Mouse (Mus musculus) limb, embryonic 14.5 days (tissue): Measurements from ENCODE around the gene Snurf. TPM values are rescaled to one million over a fixed set of nuclear protein-coding genes. Genes with fewer than 3 reads are reported as not detected.

Experiments used
- ATAC-seq: fragments of 200-750 bp; cut with Nextera tagmentation; 2 replicates; pipeline ENCODE4 v1.8.0; 2017; ENCODE audit warnings: low read depth, moderate number of reproducible peaks, moderate TSS enrichment; ENCODE audit not compliant: low FRiP score
- DNase-seq: peaks from one replicate; pipeline ENCODE4 v3.0.0-alpha.2; 2015; ENCODE audit warnings: low spot score
- H3K27ac ChIP-seq: fragments of 300-500 bp; sonication (generic); replicated peaks from 2 replicates; pipeline ENCODE4 v1.5.1; 2014; ENCODE audit warnings: low read depth, mild to moderate bottlenecking, low read length, moderate library complexity, mixed read lengths
- H3K27me3 ChIP-seq: fragments of 300-500 bp; sonication (generic); 2 replicates; pipeline ENCODE4 v1.6.1; 2014; ENCODE audit warnings: low read length, mixed read lengths; ENCODE audit not compliant: control insufficient read depth, insufficient read depth
- H3K36me3 ChIP-seq: fragments of 300-500 bp; sonication (generic); 2 replicates; pipeline ENCODE4 v1.6.1; 2014; ENCODE audit warnings: mild to moderate bottlenecking, low read length, moderate library complexity, mixed read lengths; ENCODE audit not compliant: control insufficient read depth, insufficient read depth
- H3K4me1 ChIP-seq: fragments of 300-500 bp; sonication (generic); 2 replicates; pipeline ENCODE4 v1.6.1; 2014; ENCODE audit warnings: antibody characterized with exemption, low read length, mixed read lengths; ENCODE audit not compliant: control insufficient read depth, insufficient read depth
- H3K4me2 ChIP-seq: fragments of 300-500 bp; sonication (generic); replicated peaks from 2 replicates; pipeline ENCODE4 v1.6.1; 2014; ENCODE audit warnings: low read depth, mild to moderate bottlenecking, low read length, moderate library complexity; ENCODE audit not compliant: severe bottlenecking
- H3K4me3 ChIP-seq: fragments of 300-500 bp; sonication (generic); replicated peaks from 2 replicates; pipeline ENCODE4 v1.5.1; 2014; ENCODE audit warnings: low read length
- H3K9ac ChIP-seq: fragments of 300-500 bp; sonication (generic); 2 replicates; pipeline ENCODE4 v1.6.1; 2014; ENCODE audit warnings: mild to moderate bottlenecking, low read depth, low read length, moderate library complexity; ENCODE audit not compliant: severe bottlenecking
- H3K9me3 ChIP-seq: fragments of 300-500 bp; sonication (generic); 2 replicates; pipeline ENCODE4 v1.6.1; 2016; ENCODE audit warnings: low read length; ENCODE audit not compliant: control insufficient read depth
- POLR2A ChIP-seq: fragments of 200-500 bp; IDR thresholded peaks from 2 replicates; pipeline ENCODE4 v1.8.0; 2012; ENCODE audit warnings: inconsistent platforms, mild to moderate bottlenecking, moderate library complexity, borderline replicate concordance; ENCODE audit not compliant: insufficient read depth, insufficient read length; ENCODE audit errors: extremely low read depth
- WGBS: fragments of 180-500 bp; shearing (Covaris S2); extraction: QIAGEN DNeasy Blood & Tissue Kit; methylation state at CpG from one replicate; pipeline ENCODE4 v1.1.7; 2014; 5-methylcytosine and 5-hydroxymethylcytosine counted together
- polyA plus RNA-seq, 2 experiments: library from polyadenylated mRNA; depleted of rRNA in 1 of 2; stranded (reverse) in 1 of 2; unstranded in 1 of 2; fragments of >200 nt; fragmentation: Nextera tagmentation in 1 of 2; extraction: Ambion mirVana in 1 of 2; gene quantifications; 2 replicates each; pipeline versions ENCODE4 v1.2.1 to v1.2.3; 2012 to 2014

Gene Snurf
- not detected in 2 replicates for polyA plus RNA-seq (2012; rRNA removed)
- 18.8 and 18.9 TPM in 2 replicates for polyA plus RNA-seq (2014; fragmentation: Nextera tagmentation; extraction: Ambion mirVana)

- no peaks in the 10 kb centered on the region for H3K36me3 ChIP-seq
- WGBS: 56% methylated on average over 30 of the region's 30 CpGs
- peak within 1 kb of the TSS; percentile 55 for H3K9ac ChIP-seq
- H3K4me2 ChIP-seq: peak within 1 kb of the TSS; percentile 57
- peak within 1 kb of the TSS; percentile 50 for H3K4me3 ChIP-seq
- no peaks in the 10 kb centered on the region for H3K27me3 ChIP-seq
- peak; percentile 54 for DNase-seq
- peak within 1 kb of the TSS; percentile 52; the same call in 1 of the 2 replicates for H3K27ac ChIP-seq
- ATAC-seq: peak; percentile 55; the same call in 1 of the 2 replicates
- H3K9me3 ChIP-seq: peaks cover 16% of the 10 kb centered on the region
- TF ChIP-seq POLR2A: peak; percentile 66; the same call in 1 of the 2 replicates
- H3K4me1 ChIP-seq: no peaks in the 10 kb centered on the region
These were observed at the start of gene Snurf, which contains the start of gene Gm38393 for GRCm38 (mm10) chr7:60004606-60005330. Gene Snurf, minus strand, starts transcription at chr7:60005049. Gene Gm38393, minus strand, starts transcription at chr7:60005064.

- no peak overlapping the region for H3K27ac ChIP-seq
- H3K4me2 ChIP-seq: no peak overlapping the region
- no peak overlapping the region for H3K9ac ChIP-seq
- TF ChIP-seq POLR2A: no peak
- H3K27me3 ChIP-seq: no peaks in the 10 kb centered on the region
- DNase-seq (no peak), ATAC-seq (no peak)
- no peaks in the 10 kb centered on the region for H3K4me1 ChIP-seq
- WGBS: 70% methylated on average over 6 of the region's 6 CpGs
- no peaks in the 10 kb centered on the region for H3K36me3 ChIP-seq
- no peak overlapping the region for H3K4me3 ChIP-seq
- no peaks in the 10 kb centered on the region; the same call in 1 of the 2 replicates for H3K9me3 ChIP-seq
These were observed 42.8 kb upstream of the Snurf start for GRCm38 (mm10) chr7:60047481-60048201.

- Histone ChIP-seq H3K27me3 (no peaks in the 10 kb centered on the region), H3K27ac (no peak overlapping the region), H3K4me3 (no peak overlapping the region), H3K4me2 (no peak overlapping the region), H3K4me1 (no peaks in the 10 kb centered on the region), H3K9me3 (no peaks in the 10 kb centered on the region), H3K9ac (no peak overlapping the region), H3K36me3 (no peaks in the 10 kb centered on the region)
- no peak for TF ChIP-seq POLR2A
- no peak for ATAC-seq
- WGBS: 62% methylated on average over 3 of the region's 3 CpGs
- DNase-seq: no peak
These were observed 8.3 kb upstream of the Snurf start for GRCm38 (mm10) chr7:60013186-60013585.

GRCm38 (mm10) chr7:60007727-60008360, 3.0 kb upstream of the Snurf start:
- TF ChIP-seq POLR2A: no peak
- ATAC-seq (no peak), DNase-seq (no peak)
- Histone ChIP-seq H3K27ac (no peak overlapping the region), H3K27me3 (no peaks in the 10 kb centered on the region), H3K4me3 (no peak overlapping the region), H3K36me3 (no peaks in the 10 kb centered on the region), H3K9ac (no peak overlapping the region), H3K9me3 (peaks cover 16% of the 10 kb centered on the region), H3K4me2 (no peak overlapping the region), H3K4me1 (no peaks in the 10 kb centered on the region)
- 44% methylated on average over 3 of the region's 3 CpGs for WGBS

- H3K27ac ChIP-seq: no peak overlapping the region
- no peak overlapping the region for H3K4me3 ChIP-seq
- no peaks in the 10 kb centered on the region for H3K36me3 ChIP-seq
- TF ChIP-seq POLR2A: no peak
- H3K4me2 ChIP-seq: no peak overlapping the region
- DNase-seq (no peak), ATAC-seq (no peak)
- 49% methylated on average over 2 of the region's 2 CpGs for WGBS
- H3K9me3 ChIP-seq: peaks cover 16% of the 10 kb centered on the region
- no peaks in the 10 kb centered on the region for H3K4me1 ChIP-seq
- H3K9ac ChIP-seq: no peak overlapping the region
- H3K27me3 ChIP-seq: no peaks in the 10 kb centered on the region
These were observed 1.4 kb upstream of the Snurf start for GRCm38 (mm10) chr7:60006262-60006661.
